ENCODE assay signal across 31 mouse cellular contexts in the genomic region with DNA sequence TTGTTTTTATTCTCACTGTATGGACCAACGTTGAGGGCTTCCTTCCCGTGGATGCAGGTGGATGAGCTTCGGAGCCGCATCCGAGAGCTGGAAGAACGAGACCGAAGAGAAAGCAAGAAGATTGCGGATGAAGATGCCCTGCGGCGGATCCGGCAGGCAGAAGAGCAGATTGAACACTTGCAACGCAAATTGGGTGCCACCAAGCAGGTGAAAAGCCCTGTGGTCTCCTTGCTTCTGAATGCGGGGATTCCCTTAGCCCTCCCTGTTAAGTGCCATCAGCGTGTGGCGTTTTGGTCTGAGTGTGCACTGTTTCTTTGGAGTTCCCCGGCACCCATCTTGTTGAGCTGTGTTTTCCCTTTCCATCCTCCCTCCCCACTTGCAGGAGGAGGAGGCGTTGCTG. TPM values are rescaled to one million over a fixed set of nuclear protein-coding genes. Genes with fewer than 3 reads are reported as not detected.
"Had no signal": no experiment of that assay in that cellular context is flagged by ENCODE, and none has a peak within 500 bp of the region (broad histone marks: within the 10 kb centered on the region; RNA-seq: fewer than 3 reads in every experiment).

No protein-coding gene starts in this region.

- H3K9me3 ChIP-seq: embryonic facial prominence, embryonic 10.5 days; embryonic facial prominence, embryonic 12.5 days; embryonic facial prominence, embryonic 13.5 days; embryonic facial prominence, embryonic 15.5 days; forebrain, embryonic 10.5 days; forebrain, embryonic 12.5 days; forebrain, embryonic 13.5 days; forebrain, embryonic 15.5 days; heart, embryonic 10.5 days had no signal

- H3K4me2 ChIP-seq: embryonic facial prominence, embryonic 12.5 days; embryonic facial prominence, embryonic 13.5 days; embryonic facial prominence, embryonic 15.5 days; forebrain, embryonic 12.5 days; forebrain, embryonic 13.5 days; forebrain, embryonic 15.5 days had no signal

- H3K9ac ChIP-seq: embryonic facial prominence, embryonic 12.5 days; embryonic facial prominence, embryonic 15.5 days; forebrain, embryonic 12.5 days; forebrain, embryonic 13.5 days; forebrain, embryonic 15.5 days; forebrain, postnatal 0 days had no signal

- H3K27ac ChIP-seq: embryonic facial prominence, embryonic 10.5 days; embryonic facial prominence, embryonic 12.5 days; embryonic facial prominence, embryonic 13.5 days; embryonic facial prominence, embryonic 15.5 days; forebrain, embryonic 10.5 days; forebrain, embryonic 12.5 days; forebrain, embryonic 13.5 days; forebrain, embryonic 15.5 days; gastrocnemius, adult 2 months; heart, adult 2 months; heart, embryonic 10.5 days had no signal

- H3K4me3 ChIP-seq: embryonic facial prominence, embryonic 10.5 days; embryonic facial prominence, embryonic 12.5 days; embryonic facial prominence, embryonic 13.5 days; embryonic facial prominence, embryonic 15.5 days; erythroblast, embryonic 14.5 days; forebrain, embryonic 10.5 days; forebrain, embryonic 12.5 days; forebrain, embryonic 13.5 days; forebrain, embryonic 15.5 days; gastrocnemius, adult 2 months; heart, adult 2 months; heart, embryonic 10.5 days had no signal

- H3K27me3 ChIP-seq: embryonic facial prominence, embryonic 12.5 days; embryonic facial prominence, embryonic 13.5 days; embryonic facial prominence, embryonic 15.5 days; forebrain, embryonic 12.5 days; forebrain, embryonic 13.5 days; forebrain, embryonic 15.5 days had no signal

- ATAC-seq: forebrain, embryonic 13.5 days; forebrain, embryonic 14.5 days; forebrain, embryonic 15.5 days; forebrain, embryonic 16.5 days; forebrain, postnatal 0 days had no signal

- H3K4me1 ChIP-seq: embryonic facial prominence, embryonic 10.5 days; embryonic facial prominence, embryonic 12.5 days; embryonic facial prominence, embryonic 13.5 days; embryonic facial prominence, embryonic 15.5 days; forebrain, embryonic 10.5 days; forebrain, embryonic 12.5 days; forebrain, embryonic 13.5 days; forebrain, embryonic 15.5 days; heart, embryonic 10.5 days had no signal

- DNase-seq: cerebellum, adult 9-10 months; cerebellum, adult 9-11 months; cerebellum, postnatal 10 days; cerebellum, postnatal 14 days; cerebellum, postnatal 25 days; cerebellum, postnatal 36 days; embryo, embryonic 11 days; forebrain, postnatal 0 days; gastrocnemius, adult 2 months; gastrocnemius, postnatal 10 days; gastrocnemius, postnatal 14 days; gastrocnemius, postnatal 25 days; gastrocnemius, postnatal 36 days; heart, adult 18-20 months; heart, adult 2 months had no signal

RNA-seq across cellular contexts. Expression of gene Tmem265, which starts 35.6 kb away (rescaled TPM):
- total RNA-seq: gastrocnemius, adult 18-20 months; gastrocnemius, adult 2 months; gastrocnemius, adult 8-10 months; gastrocnemius, postnatal 10 days; gastrocnemius, postnatal 14 days; gastrocnemius, postnatal 25 days; gastrocnemius, postnatal 36 days; heart, adult 18-20 months; heart, adult 2 months had no signal
- polyA plus RNA-seq: cortical plate, adult 2 months; frontal cortex, adult 2 months; heart, adult 2 months had no signal
